Mouse (Mus musculus) forebrain, embryonic 16.5 days (tissue): Measurements from ENCODE around the gene Fhl5. TPM values are rescaled to one million over a fixed set of nuclear protein-coding genes. Genes with fewer than 3 reads are reported as not detected.

Experiments used
- polyA plus RNA-seq: library from polyadenylated mRNA; unstranded; fragments of >200 nt; fragmentation: Nextera tagmentation; extraction: Ambion mirVana; gene quantifications from 2 replicates; pipeline ENCODE4 v1.2.1, GENCODE M21; 2015

Gene Fhl5
- polyA plus RNA-seq, 1 experiment from 2014 or later = not detected

Other genes starting within 250 kb of the Fhl5 start
- gene Ufl1, start 38.9 kb upstream of the Fhl5 start, polyA plus RNA-seq = 37.1 and 38.4 TPM in 2 replicates